Mouse (Mus musculus): Measurements from ENCODE around the gene Sdk1.

DNA sequence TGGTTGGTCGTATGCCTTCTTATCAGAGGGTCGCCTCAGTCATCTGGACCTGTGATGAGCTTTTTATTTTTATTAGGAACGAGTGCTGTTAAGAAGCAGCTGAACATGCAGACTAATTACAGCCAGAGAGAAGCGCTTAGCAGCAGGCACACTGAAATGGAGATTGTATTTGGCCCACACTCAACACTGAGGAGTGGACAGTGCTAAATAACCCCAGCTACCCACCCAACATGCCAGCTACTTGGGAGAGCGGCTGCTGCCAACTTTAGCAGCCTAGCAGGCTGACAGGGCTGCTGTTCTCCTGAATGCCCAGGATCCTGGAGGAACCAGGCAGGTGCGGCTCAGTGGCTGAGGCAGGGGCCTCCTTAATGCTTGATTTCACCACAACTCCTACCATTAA is 739.5 kb downstream of the Sdk1 start:
- TF ChIP-seq POLR2A (IDR thresholded peaks at IDR 0.05; ENCODE audit: insufficient read depth, low read depth, low read length) (no peak), CTCF (IDR thresholded peaks at IDR 0.05; ENCODE audit: insufficient read depth, low read depth, low read length) (no peak)

Data from olfactory bulb, adult 2 months (tissue).